ENCODE assay signal across 8 mouse cellular contexts in the genomic region with DNA sequence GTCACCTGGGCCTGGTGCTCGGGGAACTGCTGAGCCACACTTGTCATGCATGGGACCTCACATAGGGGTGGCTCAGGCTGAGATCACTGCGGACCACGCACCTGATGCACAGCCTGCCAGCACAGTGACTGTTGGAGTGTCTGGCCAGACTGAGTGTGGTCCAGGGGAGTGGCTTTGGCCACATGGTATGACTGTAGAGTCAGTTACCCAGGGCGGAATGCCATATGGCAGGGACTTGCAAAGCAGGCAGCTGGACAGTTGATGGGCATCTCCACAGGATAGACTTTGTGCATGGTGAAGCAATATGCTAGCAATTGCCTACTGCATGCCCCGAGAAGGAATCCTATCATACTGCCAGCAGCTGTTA.
DNase-seq lines count a peak whose midpoint lies in the region; ATAC-seq and TF ChIP-seq lines count a peak whose summit lies in the region.

No protein-coding gene starts in this region.

- no peaks in the 10 kb centered on the region for H3K9me3 ChIP-seq in hindbrain, postnatal 0 days (ENCODE audit: low read length)
- no peaks in the 10 kb centered on the region for H3K9me3 ChIP-seq in stomach, embryonic 15.5 days

- intact Hi-C loops in left cerebral cortex, postnatal 14 days (cut with DNase I): no loop called here

- peaks cover 25% of the 10 kb centered on the region for H3K4me1 ChIP-seq in hindbrain, postnatal 0 days (ENCODE audit: insufficient read depth, low read length)
- H3K4me1 ChIP-seq in stomach, embryonic 15.5 days: peaks cover 21% of the 10 kb centered on the region

- 46% methylated on average over 5 of the region's 5 CpGs for WGBS in hindbrain, postnatal 0 days
- 73% methylated on average over 5 of the region's 5 CpGs for WGBS in stomach, embryonic 15.5 days

- no peaks in the 10 kb centered on the region for H3K36me3 ChIP-seq in hindbrain, postnatal 0 days (ENCODE audit: insufficient read depth, low read length)
- no peaks in the 10 kb centered on the region for H3K36me3 ChIP-seq in stomach, embryonic 15.5 days

- peak; percentile 84 for DNase-seq in adrenal gland, adult 2 months
- no peak for DNase-seq in adrenal gland, adult 18-20 months (ENCODE audit: low spot score in 2 of 2)
- DNase-seq in ovary, postnatal 10 days (ENCODE audit: low spot score): peak; percentile 24
- DNase-seq in ovary, adult 18-20 months (ENCODE audit: low spot score): no peak
- DNase-seq in hindbrain, postnatal 0 days (ENCODE audit: low spot score): peak; percentile 87
- DNase-seq in urinary bladder, postnatal 14 days (ENCODE audit: low spot score): no peak
- DNase-seq in left cerebral cortex, postnatal 14 days (ENCODE audit: low spot score in 2 of 2): no peak

- H3K9ac ChIP-seq in hindbrain, postnatal 0 days (replicated peaks; ENCODE audit: low read length): no peak overlapping the region
- H3K9ac ChIP-seq in stomach, embryonic 15.5 days: no peak overlapping the region

- no peak overlapping the region for H3K4me2 ChIP-seq in hindbrain, postnatal 0 days (ENCODE audit: low read depth, low read length)
- peak overlapping the region; percentile 38; the same call in 1 of the 2 replicates for H3K4me2 ChIP-seq in stomach, embryonic 15.5 days

- TF ChIP-seq CTCF in hindbrain, postnatal 0 days (IDR thresholded peaks at IDR 0.05; ENCODE audit: low read depth): no peak

- 0 out of 2 replicates have a peak overlapping the region, but pooled peaks have one; percentile 42 for H3K27ac ChIP-seq in hindbrain, postnatal 0 days
- no peak overlapping the region for H3K27ac ChIP-seq in stomach, embryonic 15.5 days

- H3K27me3 ChIP-seq in hindbrain, postnatal 0 days (ENCODE audit: insufficient read depth, low read length): no peaks in the 10 kb centered on the region
- no peaks in the 10 kb centered on the region for H3K27me3 ChIP-seq in stomach, embryonic 15.5 days (replicated peaks)

- peak; percentile 84 for ATAC-seq in hindbrain, postnatal 0 days
- no peak for ATAC-seq in stomach, embryonic 15.5 days (ENCODE audit: insufficient read depth, low FRiP score, low read depth)

- no peak overlapping the region for H3K4me3 ChIP-seq in hindbrain, postnatal 0 days (ENCODE audit: low read length)
- no peak overlapping the region for H3K4me3 ChIP-seq in stomach, embryonic 15.5 days (replicated peaks)

Comparison
In these comparisons a context has a peak if more than half of its experiments do, and no peak if none do; other contexts are left out.
1. DNase-seq: peak in adrenal gland, adult 2 months (single experiment), ovary, postnatal 10 days (single experiment) and hindbrain, postnatal 0 days (single experiment); none in adrenal gland, adult 18-20 months (0 of 2), ovary, adult 18-20 months (single experiment), urinary bladder, postnatal 14 days (single experiment) and left cerebral cortex, postnatal 14 days (0 of 2).